In the genomic region with DNA sequence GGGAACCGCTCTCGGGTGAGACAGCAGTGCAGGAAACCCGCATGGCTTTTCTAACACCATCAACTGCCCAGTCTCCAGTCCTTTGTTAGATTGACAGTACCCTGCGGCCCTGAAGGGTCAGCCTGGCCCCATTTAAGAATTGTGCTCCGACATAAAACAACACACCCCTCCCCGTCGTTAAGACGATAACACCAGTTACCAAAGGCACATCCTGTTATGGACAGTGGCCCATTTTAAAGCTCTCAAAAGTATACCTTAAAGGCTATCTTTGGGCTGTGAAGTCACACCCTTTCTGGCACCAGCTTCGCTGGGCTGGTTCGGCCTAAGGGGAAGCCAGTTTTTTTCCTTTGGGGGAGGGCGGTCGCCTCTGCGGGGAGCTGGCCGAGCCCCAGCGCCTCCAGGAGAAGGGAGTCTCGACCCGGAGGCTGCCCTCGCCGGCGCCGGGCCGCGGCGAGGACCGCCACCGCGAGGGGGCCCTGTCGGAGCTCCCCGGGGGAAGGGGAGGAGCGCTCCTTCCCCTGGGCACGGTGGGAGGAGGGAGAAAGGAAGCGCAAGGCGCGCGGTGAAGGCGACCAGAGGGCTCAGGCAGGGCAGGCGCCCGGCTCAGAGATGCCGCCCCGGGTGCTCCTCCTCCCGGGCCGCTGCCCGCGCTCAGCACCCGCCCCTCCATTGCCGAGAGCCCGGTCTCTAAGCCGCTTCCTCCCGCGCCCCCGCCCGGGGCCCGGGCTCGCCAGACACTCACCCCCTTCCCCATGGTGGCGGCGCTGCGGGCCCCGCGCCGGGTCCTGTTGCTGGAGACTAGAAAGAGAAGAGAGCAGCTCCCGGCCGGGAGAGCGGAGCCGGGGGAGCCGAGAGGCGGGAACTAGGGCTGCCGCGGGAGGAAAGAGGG, we compare ENCODE assay signal across 7 mouse cellular contexts. TPM values are rescaled to one million over a fixed set of nuclear protein-coding genes. Genes with fewer than 3 reads are reported as not detected.
DNase-seq lines count a peak whose midpoint lies in the region; ATAC-seq and TF ChIP-seq lines count a peak whose summit lies in the region.

No protein-coding gene starts in this region.

- peak overlapping the region; percentile 98 for H3K27ac ChIP-seq in cortical plate, adult 2 months (ENCODE audit: insufficient read depth, low read length)
- peak overlapping the region; percentile 99 for H3K27ac ChIP-seq in limb, embryonic 10.5 days
- peak overlapping the region; percentile 97 for H3K27ac ChIP-seq in midbrain, embryonic 12.5 days (replicated peaks)

- 0 out of 2 replicates have a peak, but pooled peaks cover 2% of the 10 kb centered on the region for H3K36me3 ChIP-seq in limb, embryonic 10.5 days
- no peaks in the 10 kb centered on the region for H3K36me3 ChIP-seq in midbrain, embryonic 12.5 days

- peak; percentile 45 for ATAC-seq in inflammation-experienced regulatory T-cells, adult 6 months
- peak; percentile 81 for ATAC-seq in midbrain, embryonic 12.5 days (ENCODE audit: low FRiP score, low read depth)

- peaks cover 7% of the 10 kb centered on the region for H3K4me1 ChIP-seq in cortical plate, adult 2 months (ENCODE audit: control insufficient read depth, insufficient read depth, low read length)
- H3K4me1 ChIP-seq in limb, embryonic 10.5 days = peaks cover 62% of the 10 kb centered on the region
- H3K4me1 ChIP-seq in midbrain, embryonic 12.5 days = peaks cover 44% of the 10 kb centered on the region

- H3K4me3 ChIP-seq in cortical plate, adult 2 months (ENCODE audit: insufficient read depth, low read length) = peak overlapping the region; percentile 63
- H3K4me3 ChIP-seq in limb, embryonic 10.5 days = peak overlapping the region; percentile 97
- peak overlapping the region; percentile 87 for H3K4me3 ChIP-seq in midbrain, embryonic 12.5 days

- WGBS in limb, embryonic 10.5 days = under 1% methylated on average over 64 of the region's 68 CpGs
- under 1% methylated on average over 51 of the region's 68 CpGs for WGBS in midbrain, embryonic 12.5 days

- no peaks in the 10 kb centered on the region for H3K9me3 ChIP-seq in limb, embryonic 10.5 days (replicated peaks)
- H3K9me3 ChIP-seq in midbrain, embryonic 12.5 days = no peaks in the 10 kb centered on the region

- peak; percentile 60; the same call in 1 of the 2 replicates for TF ChIP-seq POLR2A in cortical plate, adult 2 months (IDR thresholded peaks at IDR 0.05; ENCODE audit: extremely low read depth, insufficient read depth, low read length)

- DNase-seq in adrenal gland, adult (ENCODE audit: inconsistent age in 2 of 2, low spot score in 1 of 2) = peak; percentile 89 to 95
- DNase-seq in gastrocnemius, postnatal 10 days = peak; percentile 71
- DNase-seq in limb, embryonic 10.5 days (ENCODE audit: low spot score) = peak; percentile 86
- DNase-seq in spleen, adult 12 weeks (ENCODE audit: low spot score) = peak; percentile 83

- 0 out of 2 replicates have a peak, but pooled peaks have one; percentile 3 for TF ChIP-seq CTCF in cortical plate, adult 2 months (IDR thresholded peaks at IDR 0.05; ENCODE audit: extremely low read depth, insufficient read depth, low read length)

- peaks cover 7% of the 10 kb centered on the region; the same call in 1 of the 2 replicates for H3K27me3 ChIP-seq in limb, embryonic 10.5 days (ENCODE audit: low read depth, poor library complexity, severe bottlenecking)
- H3K27me3 ChIP-seq in midbrain, embryonic 12.5 days = peaks cover 20% of the 10 kb centered on the region

- H3K4me2 ChIP-seq in midbrain, embryonic 12.5 days (replicated peaks) = peak overlapping the region; percentile 75

- peak overlapping the region; percentile 90 for H3K9ac ChIP-seq in midbrain, embryonic 12.5 days (replicated peaks)

RNA-seq across cellular contexts. Expression of a gene that starts 0.6 kb away (rescaled TPM):
- 817 and 830 TPM in 2 replicates for polyA plus RNA-seq in cortical plate, adult 2 months (2012; rRNA removed)
- total RNA-seq in gastrocnemius, postnatal 10 days (2021) = 10 to 100 TPM; 71.2 to 86.4 TPM
- 10 to 100 TPM in 2 of 3 experiments, 1 to 10 TPM in 1; 9.7 to 26.3 (median 14.9) TPM for polyA plus RNA-seq in inflammation-experienced regulatory T-cells, adult 6 months (2017; shearing (Covaris generic))
- polyA plus RNA-seq in limb, embryonic 10.5 days (2016; fragmentation: Nextera tagmentation; extraction: Ambion mirVana) = 47.7 and 53.7 TPM in 2 replicates
- polyA plus RNA-seq in midbrain, embryonic 12.5 days (2016; fragmentation: Nextera tagmentation; extraction: Ambion mirVana) = 46.3 and 50.9 TPM in 2 replicates

Comparison
In these comparisons a context has a peak if more than half of its experiments do, and no peak if none do; other contexts are left out.
1. Peak in every context shown above with its lines: DNase-seq, ATAC-seq, H3K4me3 ChIP-seq and H3K27ac ChIP-seq.
2. RNA of a gene that starts 0.6 kb away (polyA plus RNA-seq): 817 to 830 TPM in cortical plate, adult 2 months; 46.3 to 50.9 TPM in midbrain, embryonic 12.5 days, 47.7 to 53.7 TPM in limb, embryonic 10.5 days and 9.7 to 26.3 TPM in inflammation-experienced regulatory T-cells, adult 6 months; every median in the first group is over 10 times any median in the second.